In genomic region chr3:141831135-141831534, GRCm38 (mm10) we compare ENCODE assay signal across 8 mouse cellular contexts.
DNase-seq lines count a peak whose midpoint lies in the region; ATAC-seq lines count a peak whose summit lies in the region.

No protein-coding gene starts in this region.

- peaks cover 37% of the 10 kb centered on the region for H3K36me3 ChIP-seq in hindbrain, embryonic 10.5 days
- peaks cover 7% of the 10 kb centered on the region; the same call in 1 of the 2 replicates for H3K36me3 ChIP-seq in hindbrain, embryonic 12.5 days

- WGBS in hindbrain, embryonic 10.5 days = 34% methylated on average over 3 of the region's 3 CpGs
- WGBS in hindbrain, embryonic 12.5 days = 21% methylated on average over 3 of the region's 3 CpGs

- intact Hi-C loops in left cerebral cortex, postnatal 10 days (cut with DNase I) = loop anchor here (2.0 kb wide), 1 partner anchor 366 kb away; the partner anchor contains the start of gene Unc5c

- no peak overlapping the region for H3K27ac ChIP-seq in hindbrain, embryonic 10.5 days
- no peak overlapping the region for H3K27ac ChIP-seq in hindbrain, embryonic 12.5 days

- H3K4me3 ChIP-seq in hindbrain, embryonic 10.5 days = no peak overlapping the region
- no peak overlapping the region for H3K4me3 ChIP-seq in hindbrain, embryonic 12.5 days

- H3K4me1 ChIP-seq in hindbrain, embryonic 10.5 days (replicated peaks) = no peaks in the 10 kb centered on the region
- H3K4me1 ChIP-seq in hindbrain, embryonic 12.5 days = no peaks in the 10 kb centered on the region

- no peak for ATAC-seq in hindbrain, embryonic 12.5 days (ENCODE audit: low FRiP score)

- H3K9me3 ChIP-seq in hindbrain, embryonic 10.5 days = no peaks in the 10 kb centered on the region
- H3K9me3 ChIP-seq in hindbrain, embryonic 12.5 days (replicated peaks) = no peaks in the 10 kb centered on the region

- no peak overlapping the region for H3K4me2 ChIP-seq in hindbrain, embryonic 12.5 days (replicated peaks)

- no peaks in the 10 kb centered on the region for H3K27me3 ChIP-seq in hindbrain, embryonic 10.5 days (ENCODE audit: insufficient read depth, poor library complexity, severe bottlenecking)
- H3K27me3 ChIP-seq in hindbrain, embryonic 12.5 days = no peaks in the 10 kb centered on the region

- H3K9ac ChIP-seq in hindbrain, embryonic 12.5 days = no peak overlapping the region

- DNase-seq in hindbrain, embryonic 10.5 days (ENCODE audit: low spot score) = peak; percentile 58
- peak; percentile 71 for DNase-seq in adrenal gland, postnatal 10 days
- peak; percentile 51 for DNase-seq in fibroblast of lung, adult 2 months (ENCODE audit: low read depth)
- DNase-seq in kidney, adult 18-20 months = peak; percentile 57
- DNase-seq in left cerebral cortex, postnatal 10 days (ENCODE audit: extremely low spot score in 1 of 2, low spot score in 2 of 2) = peak; percentile 61 to 66
- DNase-seq in naive thymus-derived CD4-positive, alpha-beta T cell, adult 2 months (ENCODE audit: low read depth) = peak; percentile 2
- no peak for DNase-seq in spleen, postnatal 4 days (ENCODE audit: low spot score in 2 of 2)

Comparison
In these comparisons a context has a peak if more than half of its experiments do, and no peak if none do; other contexts are left out.
1. DNase-seq: peak in hindbrain, embryonic 10.5 days (single experiment), adrenal gland, postnatal 10 days (single experiment), fibroblast of lung, adult 2 months (single experiment), kidney, adult 18-20 months (single experiment), left cerebral cortex, postnatal 10 days (2 of 2) and naive thymus-derived CD4-positive, alpha-beta T cell, adult 2 months (single experiment); none in spleen, postnatal 4 days (0 of 2).